Mouse (Mus musculus) spleen, adult 2 months (tissue): ENCODE measurements around the gene Ptprc.

Source experiments
- CTCF ChIP-seq: fragments of 200-500 bp; IDR thresholded peaks from 2 replicates; pipeline ENCODE4 v1.5.1; 2011; ENCODE audit warnings: mild to moderate bottlenecking, inconsistent platforms; ENCODE audit not compliant: insufficient read depth, insufficient read length, insufficient replicate concordance; ENCODE audit errors: extremely low read depth
- POLR2A ChIP-seq: fragments of 200-500 bp; IDR thresholded peaks from 2 replicates; pipeline ENCODE4 v1.6.1; 2011; ENCODE audit warnings: low read depth, low read length, inconsistent platforms

DNA sequence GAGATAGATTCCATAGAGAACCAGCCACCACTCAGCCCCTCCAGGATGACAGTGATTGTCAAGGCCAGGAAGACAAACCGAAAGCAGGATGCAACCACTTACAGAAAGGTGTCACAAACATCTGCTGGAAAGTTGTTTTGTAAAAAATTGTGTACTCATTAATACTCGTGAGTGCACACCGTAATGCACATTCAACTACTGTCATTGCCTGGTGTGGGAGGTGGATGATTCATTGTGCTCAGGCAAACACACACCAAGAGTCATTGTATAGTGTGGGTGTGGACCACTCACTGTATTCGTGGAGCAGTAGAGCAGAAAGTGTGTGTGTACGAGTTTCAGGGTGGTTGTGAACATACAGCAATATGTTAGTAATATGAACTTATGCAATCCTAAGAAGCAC lies 31.1 kb downstream of the Ptprc start:
- TF ChIP-seq CTCF (no peak), POLR2A (no peak)
